Mouse (Mus musculus) heart, embryonic 10.5 days (tissue): Measurements from ENCODE around the gene Pidd1. TPM values are rescaled to one million over a fixed set of nuclear protein-coding genes. Genes with fewer than 3 reads are reported as not detected.
"Not testable (repeated sequence)": the region's sequence is repeated elsewhere in the genome, so short reads cannot be mapped to it uniquely, and the experiment has no call there.

Source experiments
- DNase-seq: peaks from one replicate; pipeline ENCODE4 v3.0.0-alpha.2; 2017; ENCODE audit warnings: low spot score
- H3K27ac ChIP-seq: fragments of 300-500 bp; sonication (generic); 2 replicates; pipeline ENCODE4 v1.5.1; 2016; ENCODE audit warnings: mild to moderate bottlenecking
- H3K27me3 ChIP-seq: fragments of 300-500 bp; sonication (generic); 2 replicates; pipeline ENCODE4 v1.6.1; 2016; ENCODE audit warnings: mild to moderate bottlenecking; ENCODE audit not compliant: poor library complexity, insufficient read depth, severe bottlenecking
- H3K36me3 ChIP-seq: fragments of 300-500 bp; sonication (generic); 2 replicates; pipeline ENCODE4 v1.6.1; 2016; ENCODE audit warnings: mild to moderate bottlenecking, moderate library complexity
- H3K4me1 ChIP-seq: fragments of 300-500 bp; sonication (generic); 2 replicates; pipeline ENCODE4 v1.6.1; 2016; ENCODE audit warnings: mild to moderate bottlenecking
- H3K4me3 ChIP-seq: fragments of 300-500 bp; sonication (generic); 2 replicates; pipeline ENCODE4 v1.5.1; 2016; ENCODE audit warnings: mild to moderate bottlenecking, moderate library complexity
- H3K9me3 ChIP-seq: fragments of 300-500 bp; sonication (generic); 2 replicates; pipeline ENCODE4 v1.6.1; 2016; ENCODE audit warnings: mild to moderate bottlenecking, moderate library complexity
- WGBS: fragments of 180-500 bp; shearing (Covaris S2); methylation state at CpG from one replicate; pipeline ENCODE4 v1.1.7; 2016; 5-methylcytosine and 5-hydroxymethylcytosine counted together
- polyA plus RNA-seq: library from polyadenylated mRNA; unstranded; fragments of >200 nt; fragmentation: Nextera tagmentation; extraction: Ambion mirVana; gene quantifications from 2 replicates; pipeline ENCODE4 v1.2.1, GENCODE M21; 2016

Gene Pidd1
- polyA plus RNA-seq, 1 experiment from 2014 or later = 18.0 TPM

- no peak overlapping the region for H3K27ac ChIP-seq
- H3K4me3 ChIP-seq = no peak overlapping the region
- no peaks in the 10 kb centered on the region for H3K27me3 ChIP-seq
- WGBS = 17% methylated on average over 11 of the region's 11 CpGs
- H3K4me1 ChIP-seq = peaks cover 14% of the 10 kb centered on the region
- peaks cover 34% of the 10 kb centered on the region for H3K36me3 ChIP-seq
- peak; percentile 94 for DNase-seq
- no peaks in the 10 kb centered on the region for H3K9me3 ChIP-seq
These were observed 35.0 kb downstream of the Pidd1 start for GRCm38 (mm10) chr7:141408833-141409232.

GRCm38 (mm10) chr7:141407670-141408069, 36.2 kb downstream of the Pidd1 start:
- not testable (repeated sequence) for H3K4me1 ChIP-seq, DNase-seq, H3K27me3 ChIP-seq, H3K9me3 ChIP-seq, H3K27ac ChIP-seq, H3K4me3 ChIP-seq
- H3K36me3 ChIP-seq = peaks cover 42% of the 10 kb centered on the region
- 93% methylated on average over 7 of the region's 7 CpGs for WGBS

GRCm38 (mm10) chr7:141405466-141405865, 38.4 kb downstream of the Pidd1 start:
- WGBS = 72% methylated on average over 4 of the region's 4 CpGs
- DNase-seq = no peak
- Histone ChIP-seq H3K27ac (no peak overlapping the region), H3K4me3 (no peak overlapping the region), H3K9me3 (no peaks in the 10 kb centered on the region), H3K27me3 (no peaks in the 10 kb centered on the region), H3K4me1 (peaks cover 5% of the 10 kb centered on the region; the same call in 1 of the 2 replicates), H3K36me3 (peaks cover 62% of the 10 kb centered on the region)

DNA sequence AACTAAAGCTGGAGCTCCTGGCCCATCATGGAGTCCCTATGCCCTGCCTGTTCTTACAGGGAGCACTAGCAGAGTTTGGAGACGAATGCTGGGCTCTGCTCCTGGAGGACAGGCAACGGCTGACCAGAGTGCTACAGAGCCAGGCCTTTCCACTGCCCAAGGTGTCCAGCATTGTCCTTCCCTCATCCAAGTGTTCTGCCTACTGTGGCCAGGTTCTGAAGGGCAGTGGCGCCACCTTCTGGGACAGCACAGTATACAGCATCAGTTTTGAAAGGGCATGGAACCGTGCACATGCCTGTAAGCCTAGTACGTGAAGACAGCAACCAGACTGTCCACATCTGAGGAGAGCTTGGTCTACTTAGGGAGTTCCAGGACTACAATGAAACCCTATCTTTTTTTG, 40.5 kb downstream of the Pidd1 start:
- Histone ChIP-seq H3K36me3 (peaks cover 64% of the 10 kb centered on the region), H3K27me3 (no peaks in the 10 kb centered on the region), H3K9me3 (no peaks in the 10 kb centered on the region), H3K27ac (no peak overlapping the region), H3K4me3 (no peak overlapping the region), H3K4me1 (no peaks in the 10 kb centered on the region)
- peak; percentile 84 for DNase-seq
- 41% methylated on average over 5 of the region's 5 CpGs for WGBS

DNA sequence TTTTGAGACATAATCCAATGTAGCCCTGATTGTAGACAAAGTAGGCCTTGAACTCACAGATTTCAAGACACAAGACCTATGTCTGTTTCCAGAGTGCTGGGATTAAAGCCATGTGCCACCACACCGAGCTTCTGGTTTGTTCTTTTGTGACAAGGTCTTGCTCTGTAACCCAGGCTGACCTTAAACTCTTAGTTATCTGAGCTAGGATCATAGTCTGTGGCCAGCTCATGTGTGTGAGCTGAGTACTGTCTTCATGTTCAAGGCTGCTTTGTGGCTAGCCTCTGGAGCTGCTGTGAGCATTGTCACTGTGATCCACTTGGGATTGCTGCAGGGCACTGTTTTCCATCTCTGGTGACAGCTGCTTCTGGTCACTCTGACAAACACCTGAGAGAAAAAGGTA, 48.5 kb downstream of the Pidd1 start:
- 73% methylated on average over 1 of the region's 1 CpGs for WGBS
- H3K36me3 ChIP-seq = peaks cover 43% of the 10 kb centered on the region
- H3K4me1 ChIP-seq = peaks cover 15% of the 10 kb centered on the region
- no peak overlapping the region for H3K4me3 ChIP-seq
- H3K27me3 ChIP-seq = no peaks in the 10 kb centered on the region; the same call in 1 of the 2 replicates
- no peak overlapping the region for H3K27ac ChIP-seq
- H3K9me3 ChIP-seq = no peaks in the 10 kb centered on the region
- no peak for DNase-seq

- no peaks in the 10 kb centered on the region; the same call in 1 of the 2 replicates for H3K27me3 ChIP-seq
- H3K4me3 ChIP-seq = no peak overlapping the region
- no peak overlapping the region for H3K27ac ChIP-seq
- 21% methylated on average over 6 of the region's 6 CpGs for WGBS
- peaks cover 15% of the 10 kb centered on the region for H3K4me1 ChIP-seq
- peak; percentile 84 for DNase-seq
- peaks cover 37% of the 10 kb centered on the region for H3K36me3 ChIP-seq
- no peaks in the 10 kb centered on the region for H3K9me3 ChIP-seq
These were observed 49.1 kb downstream of the Pidd1 start for GRCm38 (mm10) chr7:141394771-141395170.

- Histone ChIP-seq H3K4me3 (no peak overlapping the region), H3K36me3 (peaks cover 31% of the 10 kb centered on the region), H3K9me3 (no peaks in the 10 kb centered on the region), H3K27me3 (no peaks in the 10 kb centered on the region; the same call in 1 of the 2 replicates), H3K27ac (no peak overlapping the region), H3K4me1 (peaks cover 15% of the 10 kb centered on the region)
- DNase-seq = no peak
- WGBS = 84% methylated on average over 7 of the region's 7 CpGs
These were observed 49.7 kb downstream of the Pidd1 start for GRCm38 (mm10) chr7:141394158-141394557.

GRCm38 (mm10) chr7:141392552-141393222, 51.1 kb downstream of the Pidd1 start:
- Histone ChIP-seq H3K36me3 (peaks cover 17% of the 10 kb centered on the region), H3K9me3 (no peaks in the 10 kb centered on the region), H3K4me3 (peak overlapping the region; percentile 85), H3K27me3 (no peaks in the 10 kb centered on the region; the same call in 1 of the 2 replicates), H3K27ac (peak overlapping the region; percentile 89), H3K4me1 (peaks cover 15% of the 10 kb centered on the region)
- 33% methylated on average over 9 of the region's 9 CpGs for WGBS
- DNase-seq = no peak

DNA sequence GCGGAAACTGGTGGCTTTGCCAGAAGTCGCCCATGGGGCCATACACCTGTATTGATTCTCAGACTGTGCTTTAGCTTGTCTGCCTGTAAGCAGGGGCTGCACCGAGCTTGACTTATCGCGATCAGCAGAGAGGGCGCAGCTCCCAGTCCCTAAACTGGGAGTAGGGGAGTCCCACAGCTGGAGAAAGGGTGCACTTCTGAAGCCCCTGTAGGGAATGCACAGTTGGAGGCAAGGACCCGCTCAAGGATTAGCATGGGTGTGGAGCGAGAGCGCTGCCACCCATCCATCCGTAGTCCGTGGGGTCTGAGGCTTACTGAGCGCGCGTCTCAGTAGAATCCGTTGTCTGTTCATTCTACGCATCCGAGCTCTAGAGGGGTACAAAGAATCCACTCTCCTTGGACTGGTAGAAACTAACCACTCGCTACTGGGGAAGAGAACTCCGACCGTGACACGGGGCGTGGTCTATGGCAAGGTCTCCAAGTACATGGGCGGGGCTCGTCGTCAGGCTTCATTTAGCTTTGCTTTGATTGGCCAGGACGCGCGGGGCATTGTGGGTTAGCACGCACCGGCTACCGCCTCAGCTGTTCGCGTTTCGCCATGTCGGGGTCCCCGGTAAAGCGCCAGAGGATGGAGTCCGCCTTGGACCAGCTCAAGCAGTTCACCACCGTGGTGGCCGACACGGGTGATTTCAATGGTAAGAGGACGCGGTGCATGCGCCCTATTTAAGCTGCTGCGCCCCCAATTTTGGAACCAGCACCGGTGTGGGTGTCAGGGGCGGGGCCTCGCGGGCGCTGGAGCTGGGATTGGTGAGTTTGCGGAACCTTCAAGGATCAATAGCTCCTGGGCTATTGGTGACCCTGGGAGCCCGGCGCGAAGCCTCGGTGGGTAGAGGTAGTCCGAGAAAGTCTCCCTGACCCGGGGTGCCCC, 51.9 kb downstream of the Pidd1 start, which contains the start of gene Taldo1:
Gene Taldo1, plus strand, starts transcription at position 575 of the 927 bp plus-strand sequence.
- Histone ChIP-seq H3K4me3 (peak within 1 kb of the TSS; percentile 85), H3K36me3 (peaks cover 14% of the 10 kb centered on the region), H3K27me3 (no peaks in the 10 kb centered on the region; the same call in 1 of the 2 replicates), H3K9me3 (no peaks in the 10 kb centered on the region), H3K27ac (peak within 1 kb of the TSS; percentile 89), H3K4me1 (peaks cover 15% of the 10 kb centered on the region)
- under 1% methylated on average over 57 of the region's 57 CpGs for WGBS
- peak; percentile 98 for DNase-seq

DNA sequence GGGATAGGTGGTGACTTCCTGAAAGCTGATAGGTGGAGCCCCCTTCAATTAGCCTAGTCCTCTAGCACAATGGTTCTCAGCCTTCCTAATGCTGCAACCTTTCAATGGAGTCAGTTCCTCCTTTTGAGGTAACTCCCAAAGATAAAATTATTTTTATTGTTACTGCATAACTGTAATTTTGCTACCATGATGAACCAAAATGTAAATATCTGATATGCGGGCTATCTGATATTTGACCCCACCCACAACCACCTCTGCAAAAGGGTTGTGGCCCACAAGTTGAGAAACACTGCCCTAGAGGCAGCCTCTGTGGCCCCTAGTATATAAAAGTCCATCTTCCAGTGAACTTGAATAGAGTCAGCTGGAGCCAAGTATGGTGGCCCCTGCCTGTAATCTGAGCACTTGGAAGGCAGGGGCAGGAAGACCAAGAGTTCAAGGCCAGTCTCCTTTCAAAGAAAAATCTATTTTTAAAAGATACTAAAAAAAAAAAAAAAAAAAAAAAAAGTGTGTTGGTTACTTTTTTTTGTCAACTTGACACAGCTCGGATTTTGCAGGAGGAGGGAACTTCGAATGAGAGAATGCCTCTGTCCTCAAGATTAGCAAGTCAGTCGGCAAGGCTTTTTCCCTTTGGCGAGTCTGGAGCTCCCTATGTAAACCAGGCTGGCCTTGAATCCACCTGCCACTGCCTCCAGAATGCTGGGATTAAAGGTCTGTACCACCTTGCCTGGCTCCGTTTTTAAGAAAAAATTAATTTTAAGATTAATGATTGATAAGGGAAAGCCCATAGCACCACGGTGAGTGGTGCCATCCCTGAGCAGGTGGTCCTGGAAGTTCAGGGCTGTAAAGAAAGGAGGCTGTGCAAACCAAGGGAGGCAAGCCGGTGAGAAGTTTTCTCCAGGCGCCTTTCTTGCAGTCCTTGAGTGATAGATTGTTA, 53.2 kb downstream of the Pidd1 start:
- peak overlapping the region; percentile 85; the same call in 1 of the 2 replicates for H3K4me3 ChIP-seq
- WGBS = 55% methylated on average over 9 of the region's 9 CpGs

GRCm38 (mm10) chr7:141388487-141389109, 55.2 kb downstream of the Pidd1 start:
- Histone ChIP-seq H3K4me1 (peaks cover 15% of the 10 kb centered on the region), H3K27ac (no peak overlapping the region), H3K27me3 (peaks cover 16% of the 10 kb centered on the region; the same call in 1 of the 2 replicates), H3K36me3 (no peaks in the 10 kb centered on the region), H3K9me3 (no peaks in the 10 kb centered on the region), H3K4me3 (no peak overlapping the region)
- 53% methylated on average over 3 of the region's 3 CpGs for WGBS
- no peak for DNase-seq

More for the DNA sequence above, 53.2 kb downstream of the Pidd1 start:
- Histone ChIP-seq H3K27ac (no peak overlapping the region), H3K9me3 (no peaks in the 10 kb centered on the region), H3K36me3 (0 out of 2 replicates have a peak, but pooled peaks cover 3% of the 10 kb centered on the region), H3K27me3 (peaks cover 5% of the 10 kb centered on the region; the same call in 1 of the 2 replicates), H3K4me1 (peaks cover 15% of the 10 kb centered on the region)
- no peak for DNase-seq
